Mouse (Mus musculus) embryonic facial prominence, embryonic 15.5 days (tissue): ENCODE data around the gene Ddost. TPM values are rescaled to one million over a fixed set of nuclear protein-coding genes. Genes with fewer than 3 reads are reported as not detected.

Experiments used
- ATAC-seq: fragments of 200-750 bp; cut with Nextera tagmentation; 2 replicates; pipeline ENCODE4 v1.8.0; 2017; ENCODE audit warnings: low read depth, moderate TSS enrichment; ENCODE audit not compliant: insufficient number of reproducible peaks, low FRiP score, low TSS enrichment
- H3K27ac ChIP-seq: fragments of 300-500 bp; sonication (generic); replicated peaks from 2 replicates; pipeline ENCODE4 v1.5.1; 2015; ENCODE audit warnings: mild to moderate bottlenecking, inconsistent platforms
- H3K27me3 ChIP-seq: fragments of 300-500 bp; sonication (generic); 2 replicates; pipeline ENCODE4 v1.6.1; 2015; ENCODE audit warnings: inconsistent platforms
- H3K36me3 ChIP-seq: fragments of 300-500 bp; sonication (generic); 2 replicates; pipeline ENCODE4 v1.6.1; 2015; ENCODE audit warnings: mild to moderate bottlenecking, inconsistent platforms
- H3K4me1 ChIP-seq: fragments of 300-500 bp; sonication (generic); 2 replicates; pipeline ENCODE4 v1.6.1; 2015; ENCODE audit warnings: inconsistent platforms
- H3K4me2 ChIP-seq: fragments of 300-500 bp; sonication (generic); replicated peaks from 2 replicates; pipeline ENCODE4 v1.6.1; 2015; ENCODE audit warnings: mild to moderate bottlenecking, inconsistent platforms
- H3K4me3 ChIP-seq: fragments of 300-500 bp; sonication (generic); replicated peaks from 2 replicates; pipeline ENCODE4 v1.5.1; 2015; ENCODE audit warnings: mild to moderate bottlenecking, inconsistent platforms
- H3K9ac ChIP-seq: fragments of 300-500 bp; sonication (generic); 2 replicates; pipeline ENCODE4 v1.6.1; 2015; ENCODE audit warnings: inconsistent platforms
- H3K9me3 ChIP-seq: fragments of 300-500 bp; sonication (generic); replicated peaks from 2 replicates; pipeline ENCODE4 v1.6.1; 2016; ENCODE audit warnings: inconsistent platforms
- WGBS: fragments of 180-500 bp; shearing (Covaris S2); methylation state at CpG from one replicate; pipeline ENCODE4 v1.1.7; 2015; 5-methylcytosine and 5-hydroxymethylcytosine counted together
- polyA plus RNA-seq: library from polyadenylated mRNA; unstranded; fragments of >200 nt; fragmentation: Nextera tagmentation; extraction: Ambion mirVana; gene quantifications from 2 replicates; pipeline ENCODE4 v1.2.1, GENCODE M21; 2015

The Ddost gene
- polyA plus RNA-seq = 361 and 369 TPM in 2 replicates

- Histone ChIP-seq H3K4me2 (peak within 1 kb of the TSS; percentile 92), H3K27ac (peak within 1 kb of the TSS; percentile 79), H3K4me1 (peaks cover 24% of the 10 kb centered on the region), H3K4me3 (peak within 1 kb of the TSS; percentile 99), H3K9me3 (no peaks in the 10 kb centered on the region), H3K27me3 (no peaks in the 10 kb centered on the region), H3K36me3 (peaks cover 26% of the 10 kb centered on the region), H3K9ac (peak within 1 kb of the TSS; percentile 99)
- WGBS = under 1% methylated on average over 64 of the region's 64 CpGs
- peak; percentile 97 for ATAC-seq
These were observed at the start of gene Ddost for GRCm38 (mm10) chr4:138304340-138305104. Gene Ddost, plus strand, starts transcription at chr4:138304730.

- 65% methylated on average over 22 of the region's 22 CpGs for WGBS
- H3K4me2 ChIP-seq = no peak overlapping the region
- no peak for ATAC-seq
- H3K36me3 ChIP-seq = no peaks in the 10 kb centered on the region
- H3K27me3 ChIP-seq = peaks cover 15% of the 10 kb centered on the region
- no peak overlapping the region for H3K4me3 ChIP-seq
- H3K9ac ChIP-seq = no peak overlapping the region
- H3K27ac ChIP-seq = no peak overlapping the region
- H3K9me3 ChIP-seq = no peaks in the 10 kb centered on the region
- peaks cover 6% of the 10 kb centered on the region for H3K4me1 ChIP-seq
These were observed 47.3 kb upstream of the Ddost start for GRCm38 (mm10) chr4:138257116-138257687.

- Histone ChIP-seq H3K4me3 (no peak overlapping the region), H3K4me2 (no peak overlapping the region), H3K9ac (no peak overlapping the region), H3K9me3 (no peaks in the 10 kb centered on the region), H3K36me3 (no peaks in the 10 kb centered on the region), H3K4me1 (peaks cover 10% of the 10 kb centered on the region), H3K27ac (no peak overlapping the region), H3K27me3 (peaks cover 5% of the 10 kb centered on the region; the same call in 1 of the 2 replicates)
- WGBS = 77% methylated on average over 7 of the region's 7 CpGs
- no peak for ATAC-seq
These were observed 45.9 kb upstream of the Ddost start for GRCm38 (mm10) chr4:138258663-138259062.

GRCm38 (mm10) chr4:138259482-138259881 is 45.0 kb upstream of the Ddost start:
- Histone ChIP-seq H3K4me1 (peaks cover 10% of the 10 kb centered on the region), H3K27me3 (peaks cover 4% of the 10 kb centered on the region), H3K4me2 (no peak overlapping the region), H3K9me3 (no peaks in the 10 kb centered on the region), H3K27ac (no peak overlapping the region), H3K9ac (no peak overlapping the region), H3K4me3 (no peak overlapping the region), H3K36me3 (no peaks in the 10 kb centered on the region)
- ATAC-seq = no peak
- WGBS = 84% methylated on average over 5 of the region's 5 CpGs

DNA sequence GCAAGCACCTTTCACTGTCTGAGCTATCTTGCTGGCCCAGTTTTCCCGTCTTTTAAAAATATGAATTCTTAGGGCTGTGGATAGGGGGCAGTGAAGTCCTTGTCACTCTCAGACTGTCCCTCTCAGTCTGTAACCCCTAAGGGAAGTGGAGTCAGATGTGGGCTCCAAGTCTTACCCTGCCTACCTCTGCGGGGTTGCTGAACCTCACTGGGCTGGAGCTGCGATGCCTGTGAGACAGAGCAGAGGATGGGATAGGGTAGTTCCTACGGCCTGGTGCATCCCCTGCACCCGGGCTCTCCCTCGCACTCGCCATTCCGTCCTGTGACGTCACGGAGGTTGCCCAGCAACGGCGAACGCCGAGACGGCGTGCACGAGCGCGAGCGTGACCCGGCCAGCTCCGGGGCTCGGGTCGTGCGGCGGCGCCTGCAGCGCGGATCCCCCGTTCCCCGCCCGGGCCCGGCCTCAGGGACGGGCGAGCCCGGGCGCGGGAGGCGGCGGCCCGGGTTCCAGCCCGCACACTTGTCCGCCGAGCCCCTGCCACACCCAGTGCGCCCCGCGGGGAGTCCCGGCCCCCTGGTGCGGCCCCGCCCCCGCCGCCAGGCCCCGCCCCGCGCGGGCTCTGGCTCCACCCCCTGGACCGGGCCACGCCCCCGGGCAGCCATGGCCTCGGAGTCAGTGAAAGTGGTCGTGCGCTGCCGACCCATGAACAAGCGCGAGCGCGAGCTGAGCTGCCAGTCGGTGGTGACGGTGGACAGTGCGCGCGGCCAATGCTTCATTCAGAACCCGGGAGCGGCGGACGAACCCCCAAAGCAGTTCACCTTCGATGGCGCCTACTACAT is 42.5 kb upstream of the Ddost start:
- peak overlapping the region; percentile 73 for H3K4me2 ChIP-seq
- peak overlapping the region; percentile 71 for H3K4me3 ChIP-seq
- no peaks in the 10 kb centered on the region for H3K36me3 ChIP-seq
- ATAC-seq = peak; percentile 86
- no peak overlapping the region for H3K27ac ChIP-seq
- under 1% methylated on average over 78 of the region's 78 CpGs for WGBS
- peaks cover 4% of the 10 kb centered on the region for H3K27me3 ChIP-seq
- H3K9me3 ChIP-seq = no peaks in the 10 kb centered on the region
- peaks cover 9% of the 10 kb centered on the region for H3K4me1 ChIP-seq
- H3K9ac ChIP-seq = peak overlapping the region; percentile 18

GRCm38 (mm10) chr4:138267869-138268268 is 36.7 kb upstream of the Ddost start:
- H3K9ac ChIP-seq = no peak overlapping the region
- H3K9me3 ChIP-seq = no peaks in the 10 kb centered on the region
- 82% methylated on average over 10 of the region's 10 CpGs for WGBS
- H3K27ac ChIP-seq = no peak overlapping the region
- H3K4me3 ChIP-seq = no peak overlapping the region
- no peak overlapping the region for H3K4me2 ChIP-seq
- H3K4me1 ChIP-seq = peaks cover 11% of the 10 kb centered on the region
- H3K36me3 ChIP-seq = no peaks in the 10 kb centered on the region
- H3K27me3 ChIP-seq = peaks cover 4% of the 10 kb centered on the region
- ATAC-seq = no peak

DNA sequence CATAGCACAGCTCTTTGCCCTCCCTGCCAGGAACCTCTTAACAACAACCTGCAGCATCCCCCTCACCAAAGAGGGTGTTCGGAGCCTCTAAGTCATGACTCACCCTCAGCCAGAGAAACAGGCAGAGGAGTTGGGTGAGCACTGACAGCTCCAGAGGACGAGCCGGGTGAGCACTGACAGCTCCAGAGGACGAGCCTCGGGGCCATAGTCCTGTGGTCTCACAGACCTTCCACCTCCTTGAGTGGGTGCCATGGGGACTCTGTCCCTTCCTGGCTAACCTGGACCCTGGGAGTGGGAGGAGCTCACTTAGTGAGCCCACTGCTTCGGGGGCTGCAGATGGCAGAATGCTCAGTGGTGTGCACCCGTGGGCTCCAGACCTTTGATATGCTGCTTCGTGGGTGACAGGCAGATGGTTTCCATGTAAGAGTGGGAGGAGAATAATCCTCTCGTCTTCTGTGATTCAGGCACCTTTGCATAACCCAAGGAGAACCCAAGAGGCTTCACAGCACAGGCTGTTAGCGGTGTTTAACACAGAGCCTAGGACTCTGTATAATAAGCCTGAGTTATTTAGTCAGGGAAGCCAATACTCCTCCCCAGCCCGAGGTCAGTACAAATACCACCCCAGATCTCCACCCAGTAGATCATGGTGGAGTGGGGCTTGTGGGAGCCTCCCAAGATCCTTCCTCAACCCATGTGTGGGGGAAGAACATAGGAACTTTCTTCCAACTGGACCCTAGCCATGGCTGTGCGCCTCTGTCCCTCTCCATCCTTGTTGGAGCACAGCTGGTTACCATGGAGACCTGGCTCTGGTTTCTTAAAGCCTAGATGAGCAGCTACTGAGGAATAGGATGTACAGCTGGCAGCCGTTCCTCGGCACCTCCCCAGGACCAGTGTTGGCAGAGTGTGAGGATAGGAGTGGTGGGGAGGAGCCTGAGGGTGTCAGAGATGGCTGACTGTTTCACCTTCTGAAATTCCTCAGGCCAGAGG is 32.2 kb upstream of the Ddost start:
- peak; percentile 77 for ATAC-seq
- no peaks in the 10 kb centered on the region for H3K36me3 ChIP-seq
- H3K9me3 ChIP-seq = no peaks in the 10 kb centered on the region
- no peak overlapping the region for H3K27ac ChIP-seq
- 52% methylated on average over 14 of the region's 14 CpGs for WGBS
- H3K9ac ChIP-seq = no peak overlapping the region
- H3K4me3 ChIP-seq = no peak overlapping the region
- no peak overlapping the region for H3K4me2 ChIP-seq
- peaks cover 7% of the 10 kb centered on the region; the same call in 1 of the 2 replicates for H3K4me1 ChIP-seq
- no peaks in the 10 kb centered on the region for H3K27me3 ChIP-seq

GRCm38 (mm10) chr4:138278346-138278745 is 26.2 kb upstream of the Ddost start:
- Histone ChIP-seq H3K4me3 (no peak overlapping the region), H3K9ac (no peak overlapping the region), H3K4me2 (no peak overlapping the region), H3K9me3 (no peaks in the 10 kb centered on the region), H3K4me1 (no peaks in the 10 kb centered on the region), H3K27ac (no peak overlapping the region), H3K36me3 (no peaks in the 10 kb centered on the region), H3K27me3 (no peaks in the 10 kb centered on the region)
- ATAC-seq = no peak
- WGBS = 64% methylated on average over 7 of the region's 7 CpGs

GRCm38 (mm10) chr4:138282834-138283233 is 21.7 kb upstream of the Ddost start:
- H3K36me3 ChIP-seq = no peaks in the 10 kb centered on the region
- no peak overlapping the region for H3K27ac ChIP-seq
- no peaks in the 10 kb centered on the region for H3K4me1 ChIP-seq
- ATAC-seq = no peak
- WGBS = 27% methylated on average over 4 of the region's 4 CpGs
- H3K27me3 ChIP-seq = 0 out of 2 replicates have a peak, but pooled peaks cover under 1% of the 10 kb centered on the region
- no peaks in the 10 kb centered on the region for H3K9me3 ChIP-seq
- H3K4me2 ChIP-seq = no peak overlapping the region
- H3K4me3 ChIP-seq = no peak overlapping the region
- H3K9ac ChIP-seq = no peak overlapping the region

GRCm38 (mm10) chr4:138286411-138286810 is 18.1 kb upstream of the Ddost start:
- Histone ChIP-seq H3K4me2 (no peak overlapping the region), H3K4me3 (no peak overlapping the region)
- ATAC-seq = no peak

More at GRCm38 (mm10) chr4:138286411-138286810, 18.1 kb upstream of the Ddost start:
- Histone ChIP-seq H3K9me3 (no peaks in the 10 kb centered on the region), H3K36me3 (no peaks in the 10 kb centered on the region), H3K9ac (no peak overlapping the region), H3K27ac (no peak overlapping the region), H3K27me3 (0 out of 2 replicates have a peak, but pooled peaks cover 2% of the 10 kb centered on the region), H3K4me1 (no peaks in the 10 kb centered on the region)
- WGBS = 78% methylated on average over 12 of the region's 12 CpGs
